Mouse (Mus musculus): ENCODE data around the gene Olfr976.
"Not testable (repeated sequence)": the region's sequence is repeated elsewhere in the genome, so short reads cannot be mapped to it uniquely, and the experiment has no call there.

Gene Olfr976

GRCm38 (mm10) chr9:39961033-39961432 lies at the start of gene Olfr976:
Olfr976 (minus strand) TSS chr9:39961133.
- DNase-seq (ENCODE audit: extremely low spot score, low spot score) = not testable (repeated sequence)

- no peak for DNase-seq (ENCODE audit: extremely low spot score, low spot score)
Measured at GRCm38 (mm10) chr9:40009482-40009881, 48.5 kb upstream of the Olfr976 start, which contains the start of gene Olfr980. Olfr980 (minus strand) TSS chr9:40009582.

GRCm38 (mm10) chr9:40003365-40003764 lies 42.4 kb upstream of the Olfr976 start, which contains the start of gene Olfr979:
Olfr979 (minus strand) TSS chr9:40003465.
- no peak for DNase-seq (ENCODE audit: extremely low spot score, low spot score)

GRCm38 (mm10) chr9:39991813-39992212 lies 30.9 kb upstream of the Olfr976 start, which contains the start of gene Olfr978:
Olfr978 (plus strand) TSS chr9:39992113.
- no peak for DNase-seq (ENCODE audit: extremely low spot score, low spot score)

- DNase-seq (ENCODE audit: extremely low spot score, low spot score) = not testable (repeated sequence)
Measured at GRCm38 (mm10) chr9:39976581-39977145, 15.7 kb upstream of the Olfr976 start.

- DNase-seq (ENCODE audit: extremely low spot score, low spot score) = no peak
Measured at GRCm38 (mm10) chr9:39951946-39952345, 9.0 kb downstream of the Olfr976 start, which contains the start of gene Olfr975. Olfr975 (minus strand) TSS chr9:39952046.

GRCm38 (mm10) chr9:39937201-39937600 lies 23.7 kb downstream of the Olfr976 start, which contains the start of gene Olfr974:
Olfr974 (plus strand) TSS chr9:39937501.
- no peak for DNase-seq (ENCODE audit: extremely low spot score, low spot score)

- DNase-seq (ENCODE audit: extremely low spot score, low spot score) = not testable (repeated sequence)
Measured at GRCm38 (mm10) chr9:39928837-39929236, 32.1 kb downstream of the Olfr976 start.

GRCm38 (mm10) chr9:39927975-39928836 lies 32.7 kb downstream of the Olfr976 start:
- not testable (repeated sequence) for DNase-seq (ENCODE audit: extremely low spot score, low spot score)

- no peak for DNase-seq (ENCODE audit: extremely low spot score, low spot score)
Measured at GRCm38 (mm10) chr9:39909939-39910338, 51.0 kb downstream of the Olfr976 start.

GRCm38 (mm10) chr9:39907036-39907435 lies 53.9 kb downstream of the Olfr976 start, which contains the start of gene Olfr229:
Olfr229 (plus strand) TSS chr9:39907336.
- DNase-seq (ENCODE audit: extremely low spot score, low spot score) = no peak

- no peak for DNase-seq (ENCODE audit: extremely low spot score, low spot score)
Measured at GRCm38 (mm10) chr9:39905106-39905505, 55.8 kb downstream of the Olfr976 start.
